Mouse (Mus musculus): ENCODE results near the gene Zscan4c. TPM values are rescaled to one million over a fixed set of nuclear protein-coding genes. Genes with fewer than 3 reads are reported as not detected.

Gene Zscan4c
- not detected for polyA plus RNA-seq (2017; shearing (Covaris generic))

GRCm38 (mm10) chr7:11005445-11005844 is at the start of gene Zscan4c:
TSS of gene Zscan4c (plus strand) at chr7:11005745.

Other genes starting within 250 kb of the Zscan4c start
- gene Zscan4b, start 100.7 kb upstream of the Zscan4c start, polyA plus RNA-seq (2017; shearing (Covaris generic)): not detected
- not detected for gene Zscan4-ps1, start 63.9 kb downstream of the Zscan4c start, polyA plus RNA-seq (2017; shearing (Covaris generic))
- not detected for gene Zscan4d, start 160.4 kb downstream of the Zscan4c start, polyA plus RNA-seq (2017; shearing (Covaris generic))

Data from CD4-positive, CD25-positive, alpha-beta regulatory T cell, adult 9 weeks (primary cell).